Mouse (Mus musculus) bone marrow, adult 2 months (tissue): ENCODE measurements around the gene Olfr64.

ENCODE experiments used
- CTCF ChIP-seq: fragments of 200-500 bp; IDR thresholded peaks from 2 replicates; pipeline ENCODE4 v1.5.1; 2011; ENCODE audit warnings: low read length, control low read depth; ENCODE audit not compliant: control insufficient read depth, insufficient read depth
- POLR2A ChIP-seq: fragments of 200-500 bp; IDR thresholded peaks from 2 replicates; pipeline ENCODE4 v1.6.1; 2011; ENCODE audit warnings: low read depth, mild to moderate bottlenecking, control low read depth, low read length, borderline replicate concordance; ENCODE audit not compliant: control insufficient read depth

GRCm38 (mm10) chr7:103934264-103934663, 40.0 kb upstream of the Olfr64 start, which contains the start of gene Olfr632:
- no peak for TF ChIP-seq CTCF
- no peak for TF ChIP-seq POLR2A
